Comparison of ENCODE assay signal across 8 mouse cellular contexts in the genomic region with DNA sequence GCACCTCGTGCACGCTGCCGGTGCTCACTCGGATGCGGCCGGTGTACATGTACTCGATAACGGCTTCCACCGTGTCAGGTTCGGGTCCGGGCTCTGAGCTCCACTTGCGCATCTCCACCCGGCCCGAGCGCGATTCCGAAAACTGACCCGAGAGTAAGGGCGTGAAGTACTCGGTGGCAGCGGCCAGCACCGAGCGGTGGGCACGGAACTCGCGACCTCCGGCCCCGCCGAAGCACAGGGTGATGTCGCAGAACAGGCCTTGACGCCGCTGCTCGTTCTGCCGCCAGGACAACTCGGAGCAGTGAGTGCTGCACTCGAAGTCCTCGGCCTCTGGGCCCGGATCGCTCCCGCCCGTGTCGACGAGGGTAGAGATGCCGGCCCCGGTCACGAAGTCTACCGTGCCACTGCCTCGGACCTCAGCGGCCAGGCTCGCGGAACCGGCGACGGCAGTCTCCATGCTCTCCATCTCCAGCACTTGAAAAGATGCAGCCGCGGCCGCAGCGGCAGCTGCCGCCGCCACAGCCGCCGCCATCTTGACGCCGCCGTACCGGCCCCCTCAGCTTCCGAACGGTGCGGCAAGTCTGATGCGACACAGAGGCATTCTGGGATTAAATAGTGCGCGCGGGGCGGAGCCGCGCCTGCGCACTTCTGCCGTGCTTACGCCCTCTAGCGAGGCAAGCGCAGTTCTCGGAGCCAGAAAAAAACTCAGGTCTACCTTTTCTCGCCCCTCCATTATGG. TPM values are rescaled to one million over a fixed set of nuclear protein-coding genes. Genes with fewer than 3 reads are reported as not detected.
A peak's percentile ranks its signal among the peaks of the same experiment; 100 is the strongest.
DNase-seq lines count a peak whose midpoint lies in the region; ATAC-seq lines count a peak whose summit lies in the region.

A gene (minus strand): TSS at position 545 of the 738 bp plus-strand sequence.

- peaks cover 25% of the 10 kb centered on the region for H3K36me3 ChIP-seq in heart, embryonic 13.5 days
- peaks cover 22% of the 10 kb centered on the region for H3K36me3 ChIP-seq in liver, embryonic 12.5 days
- 0 out of 2 replicates have a peak, but pooled peaks cover 3% of the 10 kb centered on the region for H3K36me3 ChIP-seq in stomach, embryonic 15.5 days

- peak within 1 kb of the TSS; percentile 98 for H3K9ac ChIP-seq in heart, embryonic 13.5 days
- peak within 1 kb of the TSS; percentile 89 for H3K9ac ChIP-seq in liver, embryonic 12.5 days
- H3K9ac ChIP-seq in stomach, embryonic 15.5 days: peak within 1 kb of the TSS; percentile 67

- peak within 1 kb of the TSS; percentile 97 for H3K4me3 ChIP-seq in heart, embryonic 13.5 days
- peak within 1 kb of the TSS; percentile 90 for H3K4me3 ChIP-seq in liver, embryonic 12.5 days
- H3K4me3 ChIP-seq in stomach, embryonic 15.5 days (replicated peaks): peak within 1 kb of the TSS; percentile 65

- H3K27ac ChIP-seq in heart, embryonic 13.5 days (replicated peaks): peak within 1 kb of the TSS; percentile 81
- peak within 1 kb of the TSS; percentile 84 for H3K27ac ChIP-seq in liver, embryonic 12.5 days
- H3K27ac ChIP-seq in stomach, embryonic 15.5 days: peak within 1 kb of the TSS; percentile 45; the same call in 1 of the 2 replicates

- ATAC-seq in erythroid progenitor cell, adult 5-6 weeks (replicated peaks; ENCODE audit: low FRiP score, poor library complexity, severe bottlenecking): peak; percentile 95
- peak; percentile 76; the same call in 1 of the 2 replicates for ATAC-seq in heart, embryonic 13.5 days (ENCODE audit: extremely low read depth, insufficient number of reproducible peaks, low FRiP score, low TSS enrichment)
- peak; percentile 92 for ATAC-seq in liver, embryonic 12.5 days
- peak; percentile 90 for ATAC-seq in stomach, embryonic 15.5 days (ENCODE audit: insufficient read depth, low FRiP score, low read depth)

- no peaks in the 10 kb centered on the region for H3K9me3 ChIP-seq in heart, embryonic 13.5 days
- no peaks in the 10 kb centered on the region for H3K9me3 ChIP-seq in liver, embryonic 12.5 days (replicated peaks)
- no peaks in the 10 kb centered on the region for H3K9me3 ChIP-seq in stomach, embryonic 15.5 days

- peaks cover 25% of the 10 kb centered on the region for H3K4me1 ChIP-seq in heart, embryonic 13.5 days
- H3K4me1 ChIP-seq in liver, embryonic 12.5 days: peaks cover 36% of the 10 kb centered on the region
- H3K4me1 ChIP-seq in stomach, embryonic 15.5 days: peaks cover 7% of the 10 kb centered on the region

- peak; percentile 96 for DNase-seq in CD4-positive helper T cell, adult 2 months (ENCODE audit: low read depth, low spot score)
- peak; percentile 72 for DNase-seq in brain, embryonic 18.5 days (ENCODE audit: low read depth, low spot score)
- DNase-seq in kidney, postnatal 10 days: peak; percentile 93
- DNase-seq in natural killer cell, adult 2 months (ENCODE audit: low spot score in 2 of 2): peak; percentile 91 to 93

- peak within 1 kb of the TSS; percentile 99 for H3K4me2 ChIP-seq in heart, embryonic 13.5 days
- H3K4me2 ChIP-seq in liver, embryonic 12.5 days: peak within 1 kb of the TSS; percentile 96
- peak within 1 kb of the TSS; percentile 89 for H3K4me2 ChIP-seq in stomach, embryonic 15.5 days

- no peaks in the 10 kb centered on the region for H3K27me3 ChIP-seq in heart, embryonic 13.5 days (replicated peaks)
- no peaks in the 10 kb centered on the region for H3K27me3 ChIP-seq in liver, embryonic 12.5 days (replicated peaks)
- H3K27me3 ChIP-seq in stomach, embryonic 15.5 days (replicated peaks): no peaks in the 10 kb centered on the region

- under 1% methylated on average over 83 of the region's 83 CpGs for WGBS in heart, embryonic 13.5 days
- under 1% methylated on average over 83 of the region's 83 CpGs for WGBS in liver, embryonic 12.5 days (ENCODE audit: insufficient replicate concordance)
- WGBS in stomach, embryonic 15.5 days: under 1% methylated on average over 83 of the region's 83 CpGs

RNA-seq across cellular contexts. Expression of the gene that starts here (rescaled TPM):
- total RNA-seq in erythroid progenitor cell, adult 5-6 weeks (2015; ENCODE audit: low replicate concordance): 2.5 and 5.0 TPM in 2 replicates
- total RNA-seq in erythroid progenitor cell, adult 5-6 weeks (2017; ENCODE audit: low replicate concordance): 12.1 and 15.7 TPM in 2 replicates
- polyA plus RNA-seq in heart, embryonic 13.5 days (2015; fragmentation: Nextera tagmentation; extraction: Ambion mirVana): 6.6 and 6.7 TPM in 2 replicates
- 3.6 and 4.8 TPM in 2 replicates for polyA plus RNA-seq in liver, embryonic 12.5 days (2016; fragmentation: Nextera tagmentation; extraction: Ambion mirVana)
- 7.4 and 8.1 TPM in 2 replicates for polyA plus RNA-seq in stomach, embryonic 15.5 days (2015; fragmentation: Nextera tagmentation; extraction: Ambion mirVana)

Comparison
In these comparisons a context has a peak if more than half of its experiments do, and no peak if none do; other contexts are left out.
1. Peak in every context shown above with its lines: DNase-seq, ATAC-seq, H3K4me3 ChIP-seq and H3K27ac ChIP-seq.